22 mouse cellular contexts compared by ENCODE assay signal in genomic region chr13:36163898-36164297, GRCm38 (mm10). TPM values are rescaled to one million over a fixed set of nuclear protein-coding genes. Genes with fewer than 3 reads are reported as not detected.
DNase-seq lines count a peak whose midpoint lies in the region; TF ChIP-seq lines count a peak whose summit lies in the region.
"Had no signal": no experiment of that assay in that cellular context is flagged by ENCODE, and none has a peak within 500 bp of the region (broad histone marks: within the 10 kb centered on the region; RNA-seq: fewer than 3 reads in every experiment).

No protein-coding gene starts in this region.

- H3K9ac ChIP-seq in CH12.LX (ENCODE audit: insufficient read depth, low read depth) = no peak overlapping the region

- TF ChIP-seq RAD21 in CH12.LX (IDR thresholded peaks at IDR 0.05; ENCODE audit: low read depth, low read length) = no peak

- no peaks in the 10 kb centered on the region for H3K27me3 ChIP-seq in CH12.LX (replicated peaks)
- no peaks in the 10 kb centered on the region for H3K27me3 ChIP-seq in splenic B cell, adult 2 months (ENCODE audit: control insufficient read depth, insufficient read depth, low read length, poor library complexity, severe bottlenecking)
- H3K27me3 ChIP-seq: Patski had no signal

- dilution Hi-C loops in CH12.LX (cut with MboI; ENCODE audit: extremely low pct_ligation_motif_present, extremely low pct_unique_long_range_greater_than_20kb, low sequenced_read_pairs) = no loop called here

- DNase-seq in A20 (ENCODE audit: low read depth, low spot score) (peak; percentile 57), CH12.LX (ENCODE audit: extremely low read depth) (no peak)
- peak; percentile 11 for DNase-seq in splenic B cell, adult 2 months (ENCODE audit: low read depth, low spot score)
- DNase-seq in c-Kit-positive CD71-positive TER-119-positive erythroid progenitor cells, embryonic 14.5 days (ENCODE audit: low spot score) = no peak
- DNase-seq in cerebellum, adult 9-11 months = no peak
- DNase-seq in adrenal gland, adult (ENCODE audit: inconsistent age in 2 of 2, low spot score in 1 of 2) = no peak
- DNase-seq: adrenal gland, adult 2 months; adrenal gland, adult 8-10 months; adrenal gland, postnatal 10 days; adrenal gland, postnatal 14 days; adrenal gland, postnatal 25 days; adrenal gland, postnatal 36 days; B cell, adult 2 months; cerebellum, adult 11 months; cerebellum, adult 11-12 months; cerebellum, adult 18-20 months; cerebellum, adult 2 months; cerebellum, adult 8-10 months; cerebellum, adult 9-10 months; cerebellum, postnatal 10 days had no signal

- peaks cover 0 to 16% of the 10 kb centered on the region in 2 experiments; a peak in 2 of 4 replicates for H3K4me1 ChIP-seq in CH12.LX (ENCODE audit: control insufficient read depth in 1 of 2, insufficient read depth in 2 of 2)

- no peak overlapping the region for H3K4me2 ChIP-seq in CH12.LX (ENCODE audit: insufficient read depth, low read depth, poor library complexity, severe bottlenecking)

- in situ Hi-C loops in CH12.LX (cut with MboI; ENCODE audit: low pct_ligation_motif_present, low pct_unique_long_range_greater_than_20kb, low sequenced_read_pairs) = no loop called here

- H3K27ac ChIP-seq in CH12.LX (ENCODE audit: insufficient read depth, low read depth) = no peak overlapping the region

- peaks cover 0 to 11% of the 10 kb centered on the region in 2 experiments for H3K36me3 ChIP-seq in CH12.LX (replicated peaks in 1 of 2; ENCODE audit: control insufficient read depth in 1 of 2, insufficient read depth in 1 of 2, low read length in 1 of 2)
- 0 out of 2 replicates have a peak, but pooled peaks cover 2% of the 10 kb centered on the region for H3K36me3 ChIP-seq in splenic B cell, adult 2 months (ENCODE audit: control insufficient read depth, insufficient read depth, low read length, poor library complexity, severe bottlenecking)

- peak; percentile 67 for TF ChIP-seq EP300 in CH12.LX (IDR thresholded peaks at IDR 0.05; ENCODE audit: low read length)

- TF ChIP-seq POLR2A in CH12.LX (IDR thresholded peaks at IDR 0.05; ENCODE audit: low read depth, low read length) = no peak

- no peak for TF ChIP-seq CTCF in CH12.LX (conservative IDR thresholded peaks at IDR 0.05 in 1 of 2, IDR thresholded peaks at IDR 0.05 in 1 of 2; ENCODE audit: low read depth in 2 of 2, low read length in 2 of 2)

- H3K79me2 ChIP-seq in CH12.LX (replicated peaks; ENCODE audit: control insufficient read depth, extremely low read depth, insufficient read depth, poor library complexity, severe bottlenecking) = no peaks in the 10 kb centered on the region

- no peaks in the 10 kb centered on the region for H3K9me3 ChIP-seq in CH12.LX (replicated peaks; ENCODE audit: low read length)
- H3K9me3 ChIP-seq: G1E had no signal

- H3K4me3 ChIP-seq in CH12.LX (replicated peaks in 1 of 3; ENCODE audit: low read depth in 2 of 3, low read length in 2 of 3, poor library complexity in 1 of 3) = no peak overlapping the region

TF ChIP-seq in CH12.LX, 34 proteins besides CTCF, POLR2A, EP300 and RAD21:
- no peak for TF ChIP-seq ZMIZ1 (IDR thresholded peaks at IDR 0.05; ENCODE audit: low read depth, low read length)
- peak; percentile 93 for TF ChIP-seq ZNF384 (IDR thresholded peaks at IDR 0.05; ENCODE audit: low read depth, low read length)
- TF ChIP-seq ZKSCAN1 (IDR thresholded peaks at IDR 0.05; ENCODE audit: borderline replicate concordance, low read depth, low read length) = no peak
- no peak for TF ChIP-seq E2F4 (IDR thresholded peaks at IDR 0.05; ENCODE audit: insufficient replicate concordance, low read depth, low read length)
- peak; percentile 73; the same call in 1 of the 2 replicates for TF ChIP-seq IRF4 (IDR thresholded peaks at IDR 0.05; ENCODE audit: low read depth, low read length)

RNA-seq across cellular contexts. Expression of gene Lyrm4, which starts 46.6 kb away (rescaled TPM):
- total RNA-seq in CH12.LX (2012; rRNA removed) (10.9 and 12.2 TPM in 2 replicates), CH12.LX (2014; rRNA removed) (27.0 and 28.8 TPM in 2 replicates)
- 24.1 and 26.3 TPM in 2 replicates for polyA plus RNA-seq in CH12.LX (2012; ENCODE audit: insufficient read length, low read depth)

RNA-seq across cellular contexts. Expression of gene Fars2, which starts 46.7 kb away (rescaled TPM):
- total RNA-seq in CH12.LX (2012; rRNA removed) (36.9 and 46.4 TPM in 2 replicates), CH12.LX (2014; rRNA removed) (29.8 and 30.2 TPM in 2 replicates)
- 38.3 and 47.7 TPM in 2 replicates for polyA plus RNA-seq in CH12.LX (2012; ENCODE audit: insufficient read length, low read depth)

Comparison
In these comparisons a context has a peak if more than half of its experiments do, and no peak if none do; other contexts are left out.
1. DNase-seq: peak in A20 (single experiment) and splenic B cell, adult 2 months (single experiment); none in CH12.LX (single experiment), c-Kit-positive CD71-positive TER-119-positive erythroid progenitor cells, embryonic 14.5 days (single experiment), cerebellum, adult 9-11 months (single experiment) and adrenal gland, adult (0 of 2).